Mouse (Mus musculus): ENCODE measurements around the gene Lin28a. TPM values are rescaled to one million over a fixed set of nuclear protein-coding genes. Genes with fewer than 3 reads are reported as not detected.

Gene Lin28a
- polyA plus RNA-seq, 1 experiment from 2014 or later, result not detected

- Histone ChIP-seq H3K27me3 (ENCODE audit: insufficient read depth, low read length) (peaks cover 19% of the 10 kb centered on the region), H3K36me3 (ENCODE audit: insufficient read depth, low read length) (no peaks in the 10 kb centered on the region), H3K4me3 (replicated peaks; ENCODE audit: low read depth, low read length) (no peak overlapping the region), H3K9ac (ENCODE audit: low read depth, low read length) (no peak overlapping the region), H3K4me1 (replicated peaks; ENCODE audit: insufficient read depth, low read length) (0 out of 2 replicates have a peak, but pooled peaks cover 5% of the 10 kb centered on the region), H3K9me3 (replicated peaks; ENCODE audit: low read length) (no peaks in the 10 kb centered on the region), H3K4me2 (ENCODE audit: low read length) (no peak overlapping the region), H3K27ac (no peak overlapping the region)
- DNase-seq (ENCODE audit: low spot score) (no peak), ATAC-seq (replicated peaks; ENCODE audit: low FRiP score, low read depth) (no peak)
- WGBS, result 21% methylated on average over 7 of the region's 7 CpGs
- TF ChIP-seq CTCF (IDR thresholded peaks at IDR 0.05; ENCODE audit: low read depth), result no peak
Observed at GRCm38 (mm10) chr4:134016208-134016607, 2.4 kb downstream of the Lin28a start.

- Histone ChIP-seq H3K36me3 (ENCODE audit: insufficient read depth, low read length) (no peaks in the 10 kb centered on the region), H3K4me3 (replicated peaks; ENCODE audit: low read depth, low read length) (no peak overlapping the region), H3K9ac (ENCODE audit: low read depth, low read length) (no peak overlapping the region), H3K27ac (no peak overlapping the region), H3K9me3 (replicated peaks; ENCODE audit: low read length) (no peaks in the 10 kb centered on the region), H3K27me3 (ENCODE audit: insufficient read depth, low read length) (peaks cover 9% of the 10 kb centered on the region; the same call in 1 of the 2 replicates), H3K4me2 (ENCODE audit: low read length) (no peak overlapping the region), H3K4me1 (replicated peaks; ENCODE audit: insufficient read depth, low read length) (0 out of 2 replicates have a peak, but pooled peaks cover 5% of the 10 kb centered on the region)
- peak; percentile 62 for TF ChIP-seq CTCF (IDR thresholded peaks at IDR 0.05; ENCODE audit: low read depth)
- ATAC-seq (replicated peaks; ENCODE audit: low FRiP score, low read depth) (no peak), DNase-seq (ENCODE audit: low spot score) (peak; percentile 25)
- 37% methylated on average over 12 of the region's 12 CpGs for WGBS
Observed at GRCm38 (mm10) chr4:134012858-134013528, 5.6 kb downstream of the Lin28a start.

GRCm38 (mm10) chr4:134011450-134012414, 6.9 kb downstream of the Lin28a start:
- DNase-seq (ENCODE audit: low spot score) (no peak), ATAC-seq (replicated peaks; ENCODE audit: low FRiP score, low read depth) (no peak)
- no peak overlapping the region for H3K27ac ChIP-seq
- 21% methylated on average over 16 of the region's 16 CpGs for WGBS
- no peak overlapping the region for H3K9ac ChIP-seq (ENCODE audit: low read depth, low read length)
- H3K4me2 ChIP-seq (ENCODE audit: low read length), result no peak overlapping the region
- H3K36me3 ChIP-seq (ENCODE audit: insufficient read depth, low read length), result no peaks in the 10 kb centered on the region
- H3K4me3 ChIP-seq (replicated peaks; ENCODE audit: low read depth, low read length), result no peak overlapping the region
- no peaks in the 10 kb centered on the region; the same call in 1 of the 2 replicates for H3K27me3 ChIP-seq (ENCODE audit: insufficient read depth, low read length)
- H3K4me1 ChIP-seq (replicated peaks; ENCODE audit: insufficient read depth, low read length), result 0 out of 2 replicates have a peak, but pooled peaks cover 5% of the 10 kb centered on the region
- no peak for TF ChIP-seq CTCF (IDR thresholded peaks at IDR 0.05; ENCODE audit: low read depth)
- H3K9me3 ChIP-seq (replicated peaks; ENCODE audit: low read length), result no peaks in the 10 kb centered on the region

- Histone ChIP-seq H3K4me1 (replicated peaks; ENCODE audit: insufficient read depth, low read length) (0 out of 2 replicates have a peak, but pooled peaks cover 5% of the 10 kb centered on the region), H3K4me3 (replicated peaks; ENCODE audit: low read depth, low read length) (no peak overlapping the region), H3K4me2 (ENCODE audit: low read length) (no peak overlapping the region), H3K36me3 (ENCODE audit: insufficient read depth, low read length) (no peaks in the 10 kb centered on the region), H3K27ac (no peak overlapping the region), H3K27me3 (ENCODE audit: insufficient read depth, low read length) (no peaks in the 10 kb centered on the region), H3K9ac (ENCODE audit: low read depth, low read length) (no peak overlapping the region), H3K9me3 (replicated peaks; ENCODE audit: low read length) (no peaks in the 10 kb centered on the region)
- ATAC-seq (replicated peaks; ENCODE audit: low FRiP score, low read depth) (no peak), DNase-seq (ENCODE audit: low spot score) (no peak)
- 49% methylated on average over 6 of the region's 6 CpGs for WGBS
- TF ChIP-seq CTCF (IDR thresholded peaks at IDR 0.05; ENCODE audit: low read depth), result no peak
Observed at GRCm38 (mm10) chr4:134009709-134010108, 8.9 kb downstream of the Lin28a start.

GRCm38 (mm10) chr4:134006845-134007244, 11.8 kb downstream of the Lin28a start:
- WGBS, result 83% methylated on average over 3 of the region's 3 CpGs
- H3K36me3 ChIP-seq (ENCODE audit: insufficient read depth, low read length), result no peaks in the 10 kb centered on the region

More at GRCm38 (mm10) chr4:134006845-134007244, 11.8 kb downstream of the Lin28a start:
- TF ChIP-seq CTCF (IDR thresholded peaks at IDR 0.05; ENCODE audit: low read depth), result no peak
- ATAC-seq (replicated peaks; ENCODE audit: low FRiP score, low read depth) (no peak), DNase-seq (ENCODE audit: low spot score) (no peak)
- no peaks in the 10 kb centered on the region for H3K27me3 ChIP-seq (ENCODE audit: insufficient read depth, low read length)
- 0 out of 2 replicates have a peak, but pooled peaks cover 4% of the 10 kb centered on the region for H3K4me1 ChIP-seq (replicated peaks; ENCODE audit: insufficient read depth, low read length)
- no peak overlapping the region for H3K4me2 ChIP-seq (ENCODE audit: low read length)
- no peak overlapping the region for H3K4me3 ChIP-seq (replicated peaks; ENCODE audit: low read depth, low read length)
- H3K9me3 ChIP-seq (replicated peaks; ENCODE audit: low read length), result no peaks in the 10 kb centered on the region
- no peak overlapping the region for H3K9ac ChIP-seq (ENCODE audit: low read depth, low read length)
- no peak overlapping the region for H3K27ac ChIP-seq

All from kidney, postnatal 0 days (tissue).